Mouse (Mus musculus): ENCODE measurements around the gene Tcirg1.

The Tcirg1 gene

DNA sequence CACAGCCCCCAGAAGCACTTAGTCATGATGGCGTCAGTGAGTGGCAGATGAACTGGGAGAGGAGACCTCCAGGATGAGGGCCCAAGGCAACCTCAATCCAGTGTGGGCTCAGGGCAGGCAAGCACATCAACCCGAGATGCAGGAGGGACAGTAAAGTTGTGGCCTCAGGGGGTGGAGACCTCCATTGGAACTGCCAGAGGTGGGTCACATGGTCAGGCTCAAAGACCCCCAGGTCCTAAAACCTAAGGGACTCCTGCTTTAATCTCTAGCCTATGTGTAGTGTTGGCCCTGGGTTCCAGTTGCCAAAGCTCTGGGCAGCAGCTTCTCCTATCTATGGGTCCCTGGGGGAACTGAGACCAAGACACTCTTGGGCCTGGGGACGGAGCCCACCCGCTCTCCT, 21.8 kb upstream of the Tcirg1 start:
- DNase-seq (ENCODE audit: extremely low read depth, insufficient read length, low spot score): no peak

DNA sequence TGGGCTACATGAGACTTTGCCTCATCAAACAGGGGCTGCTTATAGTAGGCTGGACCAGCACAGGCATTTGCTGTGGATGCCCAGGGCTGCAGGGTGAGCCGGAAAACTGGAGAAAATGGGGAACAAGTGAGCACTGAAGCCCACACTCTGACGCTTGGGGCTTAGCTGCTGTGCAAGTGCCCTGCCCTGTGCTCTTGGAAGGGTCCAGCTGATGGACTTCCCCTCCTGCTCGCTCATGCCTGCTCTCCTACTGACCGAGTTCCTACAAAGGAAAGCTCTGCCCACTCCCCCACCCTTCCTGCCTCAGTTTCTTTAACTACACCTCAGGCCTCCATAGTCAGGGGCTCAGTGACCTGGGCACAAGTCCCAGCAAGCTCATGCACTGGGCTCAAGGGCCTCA, 21.1 kb upstream of the Tcirg1 start:
- DNase-seq (ENCODE audit: extremely low read depth, insufficient read length, low spot score): no peak

DNA sequence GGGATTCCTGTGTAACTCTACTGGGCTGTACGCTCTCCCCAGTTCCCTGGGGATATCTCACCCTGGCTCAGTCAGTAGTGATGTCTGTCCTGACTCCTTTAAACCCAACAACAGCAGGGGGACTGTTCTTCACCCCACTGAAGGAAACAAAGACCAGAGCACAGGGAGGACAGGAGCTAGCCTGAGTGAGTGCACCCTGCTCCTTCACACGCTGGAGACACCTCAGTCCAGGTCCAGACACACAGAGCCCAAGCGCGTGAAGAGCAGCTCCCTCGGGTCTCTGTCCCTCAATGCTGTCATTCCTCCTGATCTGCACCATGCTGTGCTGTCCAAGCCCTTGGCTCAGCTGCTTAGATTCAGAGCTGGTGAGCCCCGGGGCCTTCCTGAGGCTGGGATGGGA, 19.8 kb upstream of the Tcirg1 start:
- no peak for DNase-seq (ENCODE audit: extremely low read depth, insufficient read length, low spot score)

DNA sequence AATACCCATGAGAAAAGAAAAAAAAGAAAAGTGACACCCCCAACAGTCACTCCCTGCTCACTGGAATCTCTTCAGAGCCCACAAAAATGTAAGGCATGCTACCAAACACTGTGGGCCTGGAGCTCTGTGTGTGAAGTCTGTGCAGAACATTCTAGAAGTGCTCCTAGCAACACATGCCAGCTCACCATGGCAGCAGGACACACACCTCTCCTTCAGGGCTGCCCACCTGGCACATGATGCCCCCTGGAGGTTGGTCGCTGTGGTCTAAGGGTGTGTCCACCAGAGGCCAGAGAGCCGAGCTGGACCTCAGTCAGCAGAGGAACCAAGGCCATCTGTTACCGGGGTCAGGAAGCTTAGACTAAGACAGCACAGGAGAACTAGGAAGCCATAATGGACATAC, 19.3 kb upstream of the Tcirg1 start:
- peak; percentile 82 for DNase-seq (ENCODE audit: extremely low read depth, insufficient read length, low spot score)

DNA sequence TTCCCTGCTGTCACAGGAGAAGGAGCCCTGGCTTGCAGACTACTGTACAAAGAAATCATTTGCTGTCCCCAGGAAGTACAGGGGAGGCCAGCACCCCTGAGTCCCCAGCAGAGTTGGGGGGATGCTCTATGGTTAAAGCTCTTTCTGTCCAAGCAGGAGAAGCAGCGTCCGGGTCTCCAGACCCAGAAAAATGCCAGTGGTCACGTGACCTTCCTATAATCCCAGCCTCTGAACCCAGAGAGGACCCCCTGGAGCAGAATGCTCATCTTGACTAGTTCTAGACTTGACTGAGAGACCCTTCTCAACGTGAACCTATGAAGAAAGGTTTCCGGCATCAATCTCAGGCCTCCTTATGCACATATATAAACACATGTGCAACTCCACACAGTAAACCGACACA, 18.9 kb upstream of the Tcirg1 start:
- DNase-seq (ENCODE audit: extremely low read depth, insufficient read length, low spot score): no peak

DNA sequence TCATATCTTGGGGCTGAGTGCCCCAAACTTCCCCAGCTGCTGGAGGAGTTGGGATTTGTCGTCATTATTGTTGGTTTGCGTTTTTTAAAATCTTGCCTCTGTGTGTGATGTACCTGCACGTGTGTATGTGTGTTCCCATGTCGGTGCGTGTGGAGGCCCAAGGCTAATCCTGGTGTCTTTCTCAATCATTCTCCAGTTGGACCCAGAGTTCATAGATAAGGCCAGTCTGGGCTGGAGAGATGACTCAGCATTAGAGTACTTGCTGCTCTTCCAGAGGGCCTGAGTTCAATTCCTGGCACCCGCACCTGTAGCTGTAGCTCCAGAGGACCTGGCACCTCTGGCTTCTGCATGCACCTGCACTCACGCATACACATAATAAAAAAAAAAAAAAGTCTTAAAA, 17.9 kb upstream of the Tcirg1 start:
- DNase-seq (ENCODE audit: extremely low read depth, insufficient read length, low spot score): no peak

DNA sequence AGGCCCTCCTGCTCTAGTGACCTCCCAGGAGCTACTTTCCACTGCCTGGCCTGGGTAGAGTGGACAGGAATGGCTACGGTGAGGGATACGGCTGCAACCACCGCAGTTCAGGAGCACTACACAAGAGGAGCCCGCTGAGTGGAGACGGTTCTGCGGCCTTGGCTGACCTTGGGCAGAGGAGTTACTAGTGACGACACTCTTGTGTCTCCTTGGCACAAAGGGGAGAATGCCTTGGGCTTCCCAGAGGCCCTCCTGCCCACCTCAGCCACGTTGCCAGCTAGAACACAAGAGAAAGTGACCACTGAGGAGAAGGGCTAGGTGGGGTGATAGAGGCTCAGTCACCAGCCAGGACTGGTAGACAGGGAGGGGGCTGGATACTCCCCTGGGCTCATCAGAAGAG, 17.3 kb upstream of the Tcirg1 start:
- no peak for DNase-seq (ENCODE audit: extremely low read depth, insufficient read length, low spot score)

DNA sequence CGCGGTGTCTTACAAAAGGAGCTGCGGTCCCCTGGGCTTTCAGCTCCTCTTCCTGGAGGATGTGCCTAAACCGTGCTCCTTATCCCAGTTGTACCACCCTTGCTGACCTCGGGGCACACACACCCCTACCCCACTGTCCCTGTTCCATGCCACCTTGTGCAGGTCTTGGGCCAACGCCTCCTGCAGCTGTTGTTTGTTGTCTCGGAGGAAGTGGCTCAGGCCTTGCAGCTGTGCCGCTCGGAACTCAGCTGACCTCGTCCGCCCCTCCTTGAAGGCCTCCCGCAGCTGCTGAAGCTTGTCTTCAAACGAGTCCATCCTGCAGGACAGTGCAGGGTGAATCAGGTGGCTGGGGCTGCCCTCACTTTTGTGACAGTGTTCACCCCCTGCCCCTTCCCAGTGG, 16.7 kb upstream of the Tcirg1 start:
- no peak for DNase-seq (ENCODE audit: extremely low read depth, insufficient read length, low spot score)

DNA sequence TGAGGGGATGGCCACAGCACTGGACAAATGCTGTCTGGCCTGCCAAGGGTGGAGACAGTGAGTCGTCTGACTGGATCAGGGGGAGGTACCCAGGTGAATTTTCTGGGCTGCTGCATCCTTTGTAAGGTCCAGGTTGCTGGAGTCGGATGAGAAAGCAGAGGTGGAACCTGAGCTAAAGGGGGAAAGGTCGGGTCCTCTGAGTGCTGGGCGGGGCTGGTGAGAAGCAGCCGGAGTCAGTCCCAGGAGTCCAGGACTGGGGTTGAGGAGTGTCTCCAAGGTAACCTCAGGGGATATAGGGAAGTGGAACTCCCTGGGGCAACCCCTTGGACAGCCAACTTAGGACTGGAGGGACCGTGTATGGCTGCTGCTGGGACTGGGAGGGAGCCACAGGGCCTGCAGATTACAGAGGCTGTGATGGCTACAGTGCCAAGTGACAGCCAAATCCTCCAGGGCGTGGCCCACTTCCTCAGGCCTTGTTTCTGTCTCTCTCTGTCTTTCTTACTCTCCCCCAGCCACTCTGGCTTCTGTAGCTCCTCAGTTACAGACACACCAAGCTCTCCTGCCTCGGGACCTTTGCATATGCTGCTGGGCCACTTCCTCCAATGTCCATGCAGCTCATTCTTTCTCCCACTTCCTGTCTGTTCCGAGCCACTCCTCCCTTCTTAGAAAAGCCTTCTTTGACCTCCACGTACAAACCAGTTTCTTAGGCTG, 15.9 kb upstream of the Tcirg1 start:
- DNase-seq (ENCODE audit: extremely low read depth, insufficient read length, low spot score): no peak

DNA sequence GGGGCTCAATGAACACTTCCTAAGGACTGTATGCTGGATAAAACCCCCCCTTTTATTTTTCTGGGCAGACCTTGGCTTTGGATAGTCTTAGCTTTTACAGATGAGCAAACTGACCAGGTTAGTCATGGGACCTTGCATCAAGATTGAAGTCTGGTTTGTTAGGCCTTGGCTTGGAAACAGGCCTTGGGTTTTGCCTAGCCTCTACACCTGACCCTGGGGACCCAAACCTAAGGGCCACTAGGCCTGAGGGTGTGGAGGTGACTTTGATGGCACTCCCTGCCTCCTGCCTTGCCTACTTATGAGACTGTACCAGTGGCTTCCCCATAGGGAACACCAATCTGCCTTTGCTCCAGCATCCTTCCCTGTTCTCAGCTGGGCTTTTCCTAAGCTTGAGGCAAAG, 13.0 kb upstream of the Tcirg1 start:
- DNase-seq (ENCODE audit: extremely low read depth, insufficient read length, low spot score): no peak

DNA sequence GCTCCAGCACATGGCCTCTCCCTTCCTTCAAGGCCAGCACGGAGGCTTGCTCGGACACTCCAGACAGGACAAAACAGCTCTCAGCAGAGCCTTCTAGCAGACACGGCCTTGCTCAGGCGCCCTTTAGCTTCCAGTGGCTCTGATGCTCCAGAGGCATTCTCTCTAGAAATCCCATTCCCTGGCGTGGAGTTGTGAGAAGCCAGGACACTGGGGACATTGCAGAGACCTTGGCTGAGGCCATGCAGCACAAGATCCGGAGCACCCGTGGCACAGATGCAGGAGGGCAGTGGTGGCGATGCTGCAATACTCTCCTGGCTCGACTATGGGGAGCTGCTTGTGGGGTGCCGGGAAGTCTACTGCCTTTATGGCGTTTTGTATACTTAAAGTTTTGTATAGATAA, 9.8 kb upstream of the Tcirg1 start:
- no peak for DNase-seq (ENCODE audit: extremely low read depth, insufficient read length, low spot score)

DNA sequence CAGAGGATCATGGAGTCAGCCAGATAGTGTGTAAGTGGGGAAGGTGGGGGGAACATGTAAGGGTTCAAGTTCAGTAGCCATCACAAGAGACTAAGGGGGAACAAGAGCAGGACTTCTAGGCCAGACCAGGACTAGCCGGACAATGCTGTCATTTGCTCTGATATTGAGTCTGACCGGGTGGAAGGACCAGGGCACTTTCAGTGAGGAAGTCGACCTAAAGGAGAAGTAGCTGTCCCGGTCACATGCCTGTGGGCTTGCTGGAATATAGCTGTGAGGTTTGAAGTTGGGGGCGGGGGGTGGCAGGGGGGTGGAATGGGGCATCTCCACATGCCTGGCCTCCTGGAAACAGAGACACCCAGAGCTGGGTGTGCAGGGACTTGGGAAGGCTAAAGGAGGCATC, 7.6 kb upstream of the Tcirg1 start:
- DNase-seq (ENCODE audit: extremely low read depth, insufficient read length, low spot score): no peak

DNA sequence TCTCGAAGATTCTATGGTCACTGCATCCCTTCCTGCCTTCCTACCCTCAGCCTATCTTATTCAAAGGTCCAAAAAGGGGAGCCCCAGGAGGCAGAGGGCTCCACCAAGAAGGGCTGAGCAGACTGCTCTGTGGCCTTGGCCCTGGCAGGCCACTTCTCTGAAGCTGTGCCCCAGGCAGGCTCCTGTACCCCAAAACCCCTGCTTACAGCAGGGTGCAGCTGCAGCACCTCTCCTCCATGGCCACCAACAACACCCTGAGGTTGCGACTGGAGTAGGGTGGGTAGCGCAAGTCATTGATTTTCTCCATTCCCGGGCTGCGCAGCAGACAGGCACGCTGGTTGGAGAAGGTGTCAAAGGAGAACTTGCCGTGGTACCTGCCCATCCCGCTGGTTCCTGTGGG, 6.8 kb upstream of the Tcirg1 start:
- no peak for DNase-seq (ENCODE audit: extremely low read depth, insufficient read length, low spot score)

DNA sequence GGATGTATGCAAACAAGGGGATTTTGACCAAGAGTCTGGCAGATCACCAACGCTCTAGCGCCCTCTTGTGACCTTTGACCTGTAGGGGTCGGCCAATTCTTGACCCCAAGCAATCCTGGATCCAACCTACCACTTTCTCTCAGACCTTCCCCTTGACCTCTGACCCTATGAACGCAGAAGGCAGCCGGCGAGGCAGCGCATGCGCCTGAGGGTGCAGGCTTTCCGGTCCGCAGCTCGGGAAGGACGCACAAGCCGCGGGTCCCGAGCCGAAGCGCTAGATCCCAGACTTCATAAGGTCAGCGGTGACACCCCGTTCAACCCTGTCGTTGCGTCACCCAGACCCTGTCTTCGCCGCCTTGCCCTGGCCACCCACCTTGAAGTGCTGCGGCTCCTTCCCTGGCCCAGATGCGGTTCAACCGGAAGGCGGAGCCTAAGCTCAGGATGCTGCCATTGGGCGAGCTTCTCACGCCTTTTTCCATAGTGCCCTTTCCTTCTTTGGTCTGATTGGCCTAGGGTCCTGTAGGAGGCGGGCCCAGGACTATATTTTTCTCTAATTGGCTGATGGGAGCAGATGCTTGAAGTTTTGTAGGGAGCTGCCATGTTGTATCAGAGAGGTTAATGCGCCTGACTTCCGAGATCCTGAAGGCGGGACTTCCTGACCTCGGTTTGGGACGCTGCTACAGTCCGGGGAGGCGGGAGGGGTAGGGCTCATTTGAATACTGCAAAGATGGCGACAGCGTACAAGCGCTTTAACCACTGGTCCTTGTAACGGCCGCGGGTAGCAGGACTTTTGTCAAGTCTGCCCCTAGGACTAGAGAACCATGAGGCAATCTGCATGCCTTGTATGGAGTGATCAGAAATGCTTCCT, 5.6 kb upstream of the Tcirg1 start, which contains the start of gene Ndufs8:
Gene Ndufs8 (minus strand): TSS at position 438 of the 868 bp plus-strand sequence.
- DNase-seq (ENCODE audit: extremely low read depth, insufficient read length, low spot score): peak; percentile 93

DNA sequence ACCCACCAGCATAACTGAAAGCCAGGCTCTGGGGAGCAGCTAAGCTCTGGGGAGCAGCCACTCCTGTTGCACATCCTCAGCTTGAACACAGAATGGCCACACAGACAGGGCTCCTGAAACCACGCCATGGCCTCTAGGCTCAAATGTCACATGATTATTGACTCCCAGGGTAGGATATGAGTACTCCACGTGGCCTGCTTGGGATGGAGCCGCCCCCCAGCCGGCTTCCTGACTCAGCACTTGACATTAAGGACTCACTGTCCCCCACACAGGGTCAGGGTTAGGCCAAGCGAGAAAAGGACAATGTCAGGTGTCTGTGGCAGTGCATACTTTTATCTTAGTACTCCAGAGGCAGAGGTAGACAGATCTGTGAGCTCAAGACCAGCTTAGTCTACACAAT, 3.3 kb upstream of the Tcirg1 start:
- DNase-seq (ENCODE audit: extremely low read depth, insufficient read length, low spot score): no peak

DNA sequence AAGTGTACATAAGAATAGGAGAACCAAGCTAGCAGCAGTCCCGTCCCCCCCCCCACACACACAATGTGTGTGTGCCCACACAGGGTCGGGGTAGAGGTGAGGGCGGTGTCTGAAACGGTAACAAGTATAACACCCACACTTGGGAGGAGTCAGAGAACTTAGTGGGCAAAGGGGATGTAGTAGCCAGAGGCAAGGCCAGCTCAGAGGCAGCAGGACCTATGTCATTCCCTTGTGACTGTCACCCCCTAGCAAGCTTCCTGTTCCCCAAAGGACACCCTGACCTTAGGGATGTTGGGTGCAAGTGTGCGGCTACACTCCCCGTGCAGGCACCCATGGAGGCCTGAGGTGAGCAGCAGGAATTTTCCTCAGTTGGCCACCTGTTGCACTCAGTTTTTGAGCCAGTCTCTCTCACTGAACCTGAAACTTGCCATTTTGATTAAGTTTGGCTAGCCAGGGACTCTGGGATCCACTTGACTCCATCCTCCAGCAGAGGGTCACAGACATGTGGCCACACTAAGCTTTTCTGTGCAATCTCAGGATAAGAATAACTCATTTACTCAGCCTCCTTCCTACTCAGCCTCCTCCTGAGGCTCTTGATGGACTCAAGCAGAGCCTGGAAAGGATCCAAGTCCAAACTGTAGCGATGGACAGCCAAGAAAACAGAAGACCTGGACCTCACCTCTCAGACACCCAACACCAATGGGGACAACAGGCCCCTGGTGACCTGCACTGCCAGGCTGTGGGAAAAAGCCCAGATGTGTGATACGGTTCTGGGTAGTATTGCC, 1.1 kb upstream of the Tcirg1 start:
- DNase-seq (ENCODE audit: extremely low read depth, insufficient read length, low spot score): no peak

DNA sequence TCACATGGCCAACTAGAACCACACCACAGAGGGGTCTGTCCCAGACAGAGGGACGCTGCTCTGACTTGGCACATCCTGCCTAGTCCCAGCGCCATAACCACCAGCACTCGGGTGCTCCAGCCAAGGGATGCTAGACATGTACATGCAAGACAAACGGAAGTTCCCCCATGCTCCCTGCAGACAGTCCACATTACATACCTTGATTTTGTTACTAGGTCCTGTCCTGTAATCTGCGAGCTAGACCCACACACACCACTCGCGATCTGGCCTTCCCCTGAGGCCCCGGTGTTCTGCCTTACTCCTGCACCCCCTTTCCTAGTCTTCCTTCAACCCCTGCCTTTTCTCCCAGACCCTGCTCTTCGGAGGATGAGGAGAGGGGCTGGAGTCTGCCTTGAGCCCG, 607 bp downstream of the Tcirg1 start:
- DNase-seq (ENCODE audit: extremely low read depth, insufficient read length, low spot score): peak; percentile 42

DNA sequence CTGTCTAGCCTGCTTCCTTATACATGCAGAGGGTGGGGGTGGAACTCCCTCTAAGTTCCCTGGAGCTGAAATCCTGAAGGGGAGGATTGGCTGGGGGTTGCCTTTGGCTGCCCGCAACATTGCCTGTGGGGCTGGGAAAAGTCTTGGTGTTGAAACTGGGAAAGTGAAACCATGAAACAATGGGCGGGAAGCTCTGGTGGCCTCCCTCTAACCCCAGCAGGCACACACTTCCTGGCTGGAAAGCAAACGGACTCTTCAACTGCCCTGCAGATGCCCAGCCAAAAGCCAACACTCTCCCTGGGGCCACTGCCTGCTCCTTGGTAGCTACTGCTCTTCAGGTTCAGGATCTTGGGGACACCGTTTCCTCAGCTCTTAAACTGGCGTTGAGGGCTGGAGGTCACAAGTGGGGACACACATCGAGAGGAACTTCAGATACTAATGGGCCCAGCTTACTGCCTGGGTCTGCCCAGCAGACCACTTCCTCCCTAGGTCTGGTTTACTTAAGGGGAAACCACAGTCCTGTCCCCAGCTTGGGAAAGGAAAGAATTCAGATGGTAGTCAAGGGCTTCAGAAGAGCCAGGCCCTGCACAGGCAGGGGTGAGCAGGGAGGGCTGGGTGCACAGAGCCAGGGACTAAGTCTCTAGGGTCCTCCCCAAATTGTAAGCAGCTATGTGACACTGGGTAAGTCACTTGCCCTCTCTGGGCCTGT, 1.5 kb downstream of the Tcirg1 start:
- peak; percentile 63 for DNase-seq (ENCODE audit: extremely low read depth, insufficient read length, low spot score)

DNA sequence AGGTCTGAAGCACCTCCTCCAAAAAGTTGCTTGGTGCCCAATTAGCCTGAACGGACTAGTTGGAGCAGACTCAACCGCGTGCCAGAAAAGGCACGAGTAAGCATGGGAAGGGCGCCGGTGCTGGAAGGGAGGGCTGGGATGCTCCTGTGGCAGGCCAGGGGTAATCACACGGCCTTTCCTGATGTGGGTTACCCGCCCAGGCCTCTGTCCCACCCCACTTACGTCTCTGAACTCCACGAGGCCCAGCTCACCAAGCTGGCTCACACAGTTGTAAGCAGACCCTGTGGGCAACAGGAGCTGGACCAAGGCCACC, 2.6 kb downstream of the Tcirg1 start:
- DNase-seq (ENCODE audit: extremely low read depth, insufficient read length, low spot score): no peak

DNA sequence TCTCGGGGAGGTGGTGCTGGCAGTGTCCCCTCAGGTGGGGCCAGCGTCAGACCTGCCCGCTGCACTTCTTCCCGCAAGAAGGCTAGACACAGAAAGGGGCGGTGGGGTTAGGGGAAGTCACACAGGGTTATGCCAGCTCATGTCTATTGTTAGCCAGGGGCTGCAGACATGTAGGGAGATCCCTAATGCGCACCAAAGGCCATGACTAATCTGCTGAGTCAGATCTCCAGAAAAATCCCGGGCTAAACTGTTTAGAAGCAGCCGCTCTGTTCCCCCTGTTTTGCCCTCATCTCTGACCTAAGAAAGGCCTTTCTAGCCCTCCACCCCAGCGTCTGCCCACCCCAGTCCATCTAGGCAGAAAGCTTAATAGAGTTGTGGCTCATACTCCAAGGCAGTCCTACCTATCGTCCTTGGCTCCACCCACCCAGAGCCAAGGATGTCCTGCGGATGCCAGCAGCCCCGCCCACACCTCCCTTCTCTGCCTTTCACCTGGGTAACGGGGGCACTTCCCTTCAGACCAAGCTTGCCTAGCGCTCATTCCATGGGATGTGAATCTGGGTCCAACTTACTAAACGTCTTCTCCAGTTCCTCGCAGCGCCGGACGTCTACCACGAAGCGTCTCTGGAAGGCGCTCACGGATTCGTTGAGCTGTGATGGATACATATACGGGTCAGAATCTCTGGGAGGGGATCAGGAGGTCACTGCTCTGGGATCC, 3.1 kb downstream of the Tcirg1 start:
- DNase-seq (ENCODE audit: extremely low read depth, insufficient read length, low spot score): no peak
